Mouse (Mus musculus) C2C12 (cell line): ENCODE data around the gene Iqch. TPM values are rescaled to one million over a fixed set of nuclear protein-coding genes. Genes with fewer than 3 reads are reported as not detected.

ENCODE experiments used
- H3K27me3 ChIP-seq: one replicate; pipeline ENCODE4 v1.6.1; 2011; ENCODE audit not compliant: control insufficient read depth, insufficient read depth, insufficient read length
- H3K36me3 ChIP-seq: one replicate; pipeline ENCODE4 v1.6.1; 2011; ENCODE audit not compliant: control insufficient read depth, insufficient read depth
- H3K4me3 ChIP-seq: one replicate; pipeline ENCODE4 v1.5.1; 2011; ENCODE audit warnings: mild to moderate bottlenecking, control low read depth; ENCODE audit not compliant: poor library complexity, insufficient read depth, severe bottlenecking
- H3K79me2 ChIP-seq: one replicate; pipeline ENCODE4 v1.6.1; 2011; ENCODE audit not compliant: control insufficient read depth, insufficient read depth
- H3K79me3 ChIP-seq: one replicate; pipeline ENCODE4 v1.6.1; 2011; ENCODE audit warnings: low read depth, control low read depth
- H3ac ChIP-seq: one replicate; pipeline ENCODE3; 2011; ENCODE audit warnings: low read depth; ENCODE audit not compliant: control insufficient read depth, insufficient read length
- CEBPB ChIP-seq: IDR thresholded peaks from one replicate; pipeline ENCODE4 v1.6.1; 2011; ENCODE audit warnings: low read depth, mild to moderate bottlenecking, control low read depth, moderate library complexity
- CTCF ChIP-seq: IDR thresholded peaks from one replicate; pipeline ENCODE4 v1.5.1; 2011; ENCODE audit not compliant: control insufficient read depth, insufficient read depth, insufficient read length
- FOSL1 ChIP-seq: IDR thresholded peaks from one replicate; pipeline ENCODE4 v1.8.0; 2011; ENCODE audit warnings: mild to moderate bottlenecking, low read length; ENCODE audit not compliant: poor library complexity, insufficient read depth, severe bottlenecking
- MAX ChIP-seq: IDR thresholded peaks from one replicate; pipeline ENCODE4 v1.6.1; 2011; ENCODE audit warnings: mild to moderate bottlenecking, control low read depth
- MYOD1 ChIP-seq: IDR thresholded peaks from one replicate; pipeline ENCODE4 v1.6.1; 2011; ENCODE audit warnings: low read depth; ENCODE audit not compliant: control insufficient read depth, insufficient read length
- MYOG ChIP-seq: IDR thresholded peaks from one replicate; pipeline ENCODE4 v1.6.1; 2011; ENCODE audit not compliant: control insufficient read depth, insufficient read length; ENCODE audit errors: extremely low read depth
- USF1 ChIP-seq: IDR thresholded peaks from one replicate; pipeline ENCODE4 v1.6.1; 2011; ENCODE audit warnings: low read depth, mild to moderate bottlenecking, control low read depth, moderate library complexity
- polyA plus RNA-seq: library from polyadenylated mRNA; unstranded; fragments of >200 nt; fragmentation: generic; extraction: Trizol; gene quantifications from one replicate; pipeline ENCODE4 v1.2.1, GENCODE M21; 2012; ENCODE audit warnings: missing spikeins

The Iqch gene
- polyA plus RNA-seq, 1 experiment, result not detected

- TF ChIP-seq CTCF (no peak), CEBPB (no peak), MAX (no peak), MYOD1 (no peak), MYOG (no peak), FOSL1 (no peak), USF1 (no peak)
- H3K36me3 ChIP-seq, result peaks cover 19% of the 10 kb centered on the region
- peaks cover 38% of the 10 kb centered on the region for H3K79me3 ChIP-seq
- no peak overlapping the region for H3ac ChIP-seq
- H3K4me3 ChIP-seq, result no peak overlapping the region
- peaks cover 52% of the 10 kb centered on the region for H3K79me2 ChIP-seq
- H3K27me3 ChIP-seq, result no peaks in the 10 kb centered on the region
Measured at GRCm38 (mm10) chr9:63614018-63614985, 12.0 kb upstream of the Iqch start.

- TF ChIP-seq MAX (no peak), CEBPB (no peak), USF1 (no peak), CTCF (no peak), MYOG (no peak), FOSL1 (no peak), MYOD1 (no peak)
- Histone ChIP-seq H3K79me2 (peaks cover 59% of the 10 kb centered on the region), H3K79me3 (peaks cover 45% of the 10 kb centered on the region), H3K36me3 (peaks cover 13% of the 10 kb centered on the region), H3ac (no peak overlapping the region), H3K4me3 (no peak overlapping the region), H3K27me3 (no peaks in the 10 kb centered on the region)
Measured at GRCm38 (mm10) chr9:63613569-63613968, 11.3 kb upstream of the Iqch start.

GRCm38 (mm10) chr9:63612565-63613515 is 10.5 kb upstream of the Iqch start:
- H3ac ChIP-seq, result no peak overlapping the region
- TF ChIP-seq FOSL1 (no peak), CTCF (no peak), MAX (no peak), MYOG (no peak), CEBPB (no peak), MYOD1 (no peak), USF1 (no peak)

DNA sequence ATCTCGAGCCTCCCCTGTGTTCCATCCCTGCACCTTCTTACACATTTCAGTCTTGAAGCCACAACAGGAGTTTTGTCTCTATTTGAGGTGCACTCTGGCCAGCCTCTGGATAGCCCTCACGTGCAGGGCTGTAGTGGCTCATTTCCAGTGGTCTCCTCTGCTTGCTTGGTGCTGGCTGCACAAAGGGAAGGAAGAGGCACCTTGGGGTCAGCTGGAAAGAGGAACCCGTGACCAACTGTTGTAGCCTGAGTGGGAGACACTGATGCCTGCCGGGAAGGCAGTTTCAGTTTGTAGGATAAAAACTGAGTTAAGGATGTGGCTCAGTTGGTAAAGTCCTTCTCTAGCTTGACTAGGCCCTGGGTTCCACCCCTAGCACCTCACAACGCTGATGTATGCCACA is 9.7 kb upstream of the Iqch start:
- peaks cover 49% of the 10 kb centered on the region for H3K79me3 ChIP-seq
- peaks cover 3% of the 10 kb centered on the region for H3K36me3 ChIP-seq
- peak overlapping the region; percentile 29 for H3ac ChIP-seq
- peaks cover 70% of the 10 kb centered on the region for H3K79me2 ChIP-seq
- H3K27me3 ChIP-seq, result no peaks in the 10 kb centered on the region
- no peak for TF ChIP-seq CEBPB
- no peak for TF ChIP-seq MAX
- TF ChIP-seq MYOD1, result no peak
- TF ChIP-seq MYOG, result no peak
- TF ChIP-seq USF1, result no peak
- no peak for TF ChIP-seq CTCF
- TF ChIP-seq FOSL1, result no peak
- no peak overlapping the region for H3K4me3 ChIP-seq

More at GRCm38 (mm10) chr9:63612565-63613515, 10.5 kb upstream of the Iqch start:
- Histone ChIP-seq H3K79me3 (peaks cover 46% of the 10 kb centered on the region), H3K4me3 (no peak overlapping the region), H3K27me3 (no peaks in the 10 kb centered on the region), H3K36me3 (peaks cover 9% of the 10 kb centered on the region), H3K79me2 (peaks cover 64% of the 10 kb centered on the region)

DNA sequence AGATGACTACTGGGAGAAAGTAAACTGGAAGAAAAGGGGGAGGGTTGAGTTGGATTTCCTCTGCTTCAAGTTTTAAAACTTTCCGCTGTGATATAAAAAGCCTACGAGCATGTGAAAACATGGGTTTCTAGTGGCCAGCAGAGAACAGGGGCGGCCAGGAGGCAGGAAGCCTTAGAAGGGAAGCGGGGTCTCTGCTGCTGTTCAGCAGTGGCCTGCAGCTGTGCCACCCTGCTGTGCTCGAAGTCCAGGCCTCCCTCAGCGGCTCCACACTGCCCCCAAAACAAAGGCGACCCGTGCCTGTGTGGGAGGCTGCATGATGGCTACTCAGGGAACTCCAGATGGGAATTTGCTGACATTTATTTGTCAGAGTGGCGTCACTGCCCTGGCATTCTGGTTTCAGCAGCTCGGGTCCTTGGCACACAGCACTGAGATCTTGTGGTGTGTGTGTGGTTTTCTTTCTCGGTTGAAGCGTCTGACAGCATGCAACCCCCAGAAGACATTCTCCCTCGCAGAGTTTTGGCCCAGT is 8.6 kb upstream of the Iqch start:
- TF ChIP-seq MAX (no peak), MYOD1 (peak; percentile 71)
- H3K27me3 ChIP-seq, result no peaks in the 10 kb centered on the region
- peaks cover 80% of the 10 kb centered on the region for H3K79me2 ChIP-seq
- H3ac ChIP-seq, result no peak overlapping the region
- H3K79me3 ChIP-seq, result peaks cover 60% of the 10 kb centered on the region
- H3K36me3 ChIP-seq, result no peaks in the 10 kb centered on the region
- H3K4me3 ChIP-seq, result no peak overlapping the region
